Mouse (Mus musculus): ENCODE results near the gene Mterf4.
A peak's percentile ranks its signal among the peaks of the same experiment; 100 is the strongest.

DNA sequence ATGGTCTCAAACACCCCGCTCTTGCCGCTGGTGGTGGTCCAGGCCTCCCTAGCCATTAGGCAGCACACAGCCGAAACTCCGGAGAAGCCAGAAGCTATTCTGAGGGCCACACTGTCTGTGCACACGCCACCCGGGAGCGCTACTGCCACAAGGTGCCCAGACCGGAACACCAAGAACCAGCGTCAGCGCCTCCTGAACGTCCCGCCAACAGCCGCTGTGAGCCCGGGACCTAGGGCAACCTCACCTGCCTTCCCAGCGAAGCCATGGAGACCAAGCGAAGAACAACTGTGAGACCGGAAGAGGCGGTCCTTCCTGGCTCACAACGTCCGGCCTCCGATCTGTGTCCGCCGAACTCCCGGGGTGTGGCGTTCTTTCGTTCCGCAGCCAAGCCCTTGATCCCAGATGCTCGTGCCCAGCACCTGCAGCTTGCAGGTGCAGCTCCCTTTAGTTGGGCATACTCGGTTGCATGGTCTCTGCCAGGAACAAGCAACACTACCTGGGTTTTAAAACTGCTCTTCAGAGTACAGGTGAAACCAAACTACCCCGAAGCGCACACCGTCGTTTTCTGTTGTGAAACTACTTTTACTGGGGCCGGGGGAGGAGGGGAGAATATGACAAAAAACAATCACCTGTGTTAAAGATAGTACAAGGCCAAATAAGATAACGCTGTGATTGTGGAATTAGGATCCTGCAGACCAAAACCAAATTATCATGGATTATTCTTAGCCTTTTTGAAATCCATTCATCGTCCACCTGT, at the start of gene Mterf4:
- TF ChIP-seq UBTF (IDR thresholded peaks at IDR 0.05; ENCODE audit: borderline replicate concordance, insufficient read depth, low read depth, low read length), result 0 out of 2 replicates have a peak, but pooled peaks have one; percentile 52
- peak; percentile 66 to 94 for TF ChIP-seq POLR2A (IDR thresholded peaks at IDR 0.05; ENCODE audit: control insufficient read depth in 1 of 2, insufficient read depth in 1 of 2, low read depth in 1 of 2, low read length in 2 of 2, poor library complexity in 1 of 2)
